Comparison of ENCODE assay signal across 14 mouse cellular contexts in the genomic region with DNA sequence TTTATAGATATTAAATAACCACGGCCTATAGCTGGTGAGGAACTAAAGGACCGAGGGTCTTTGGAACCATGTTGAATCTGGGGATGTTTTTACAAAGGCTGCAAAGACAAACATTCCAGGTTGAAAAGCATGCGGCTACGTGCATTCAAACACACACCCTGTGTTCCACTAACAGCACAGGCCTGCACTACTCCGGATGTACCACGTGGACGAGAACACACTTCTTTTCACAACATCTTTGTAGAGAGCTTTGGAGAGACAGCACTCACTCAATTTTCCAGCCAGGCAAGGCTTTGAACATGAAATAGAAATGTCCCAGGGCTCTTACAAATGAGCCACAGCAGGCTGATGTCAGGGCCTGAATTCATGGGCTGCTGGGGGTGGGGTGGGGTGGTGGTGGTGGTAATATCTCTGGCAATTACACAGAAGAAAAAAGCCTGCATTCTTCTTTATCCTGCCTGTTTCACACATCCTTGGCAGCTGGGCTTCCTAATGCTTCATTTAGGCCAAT.
DNase-seq lines count a peak whose midpoint lies in the region; ATAC-seq and TF ChIP-seq lines count a peak whose summit lies in the region.
"Had no signal": no experiment of that assay in that cellular context is flagged by ENCODE, and none has a peak within 500 bp of the region (broad histone marks: within the 10 kb centered on the region; RNA-seq: fewer than 3 reads in every experiment).

No protein-coding gene starts in this region.

- ATAC-seq in embryonic facial prominence, embryonic 12.5 days (ENCODE audit: insufficient number of reproducible peaks, insufficient read depth, low FRiP score, low TSS enrichment) = peak; percentile 61; the same call in 1 of the 2 replicates
- peak; percentile 20; the same call in 1 of the 2 replicates for ATAC-seq in hindbrain, embryonic 15.5 days (ENCODE audit: low FRiP score, low read depth)
- no peak for ATAC-seq in midbrain, embryonic 14.5 days (ENCODE audit: low FRiP score, low TSS enrichment)
- no peak for ATAC-seq in liver, postnatal 0 days
- ATAC-seq in heart, embryonic 11.5 days (replicated peaks; ENCODE audit: insufficient number of reproducible peaks, low FRiP score, low TSS enrichment) = no peak

- no peaks in the 10 kb centered on the region for H3K9me3 ChIP-seq in embryonic facial prominence, embryonic 10.5 days
- no peaks in the 10 kb centered on the region for H3K9me3 ChIP-seq in embryonic facial prominence, embryonic 12.5 days
- H3K9me3 ChIP-seq in hindbrain, embryonic 15.5 days = no peaks in the 10 kb centered on the region
- H3K9me3 ChIP-seq in midbrain, embryonic 14.5 days (ENCODE audit: control insufficient read depth, low read length) = no peaks in the 10 kb centered on the region
- no peaks in the 10 kb centered on the region for H3K9me3 ChIP-seq in liver, postnatal 0 days (ENCODE audit: low read length)
- H3K9me3 ChIP-seq in heart, embryonic 11.5 days (replicated peaks; ENCODE audit: control insufficient read depth, low read length) = no peaks in the 10 kb centered on the region
- H3K9me3 ChIP-seq: heart, embryonic 12.5 days; stomach, embryonic 15.5 days had no signal

- H3K27me3 ChIP-seq in embryonic facial prominence, embryonic 10.5 days (replicated peaks; ENCODE audit: low read depth, poor library complexity, severe bottlenecking) = 0 out of 2 replicates have a peak, but pooled peaks cover 5% of the 10 kb centered on the region
- H3K27me3 ChIP-seq in embryonic facial prominence, embryonic 12.5 days = no peaks in the 10 kb centered on the region
- H3K27me3 ChIP-seq in hindbrain, embryonic 15.5 days = no peaks in the 10 kb centered on the region
- H3K27me3 ChIP-seq in midbrain, embryonic 14.5 days (ENCODE audit: control insufficient read depth, insufficient read depth, low read length) = no peaks in the 10 kb centered on the region
- H3K27me3 ChIP-seq in liver, postnatal 0 days (ENCODE audit: insufficient read depth, low read length) = no peaks in the 10 kb centered on the region
- no peaks in the 10 kb centered on the region for H3K27me3 ChIP-seq in heart, embryonic 11.5 days (ENCODE audit: control insufficient read depth, insufficient read depth, low read length)
- H3K27me3 ChIP-seq: CH12.LX; heart, embryonic 12.5 days; stomach, embryonic 15.5 days had no signal

- no peaks in the 10 kb centered on the region for H3K36me3 ChIP-seq in embryonic facial prominence, embryonic 10.5 days (replicated peaks)
- no peaks in the 10 kb centered on the region for H3K36me3 ChIP-seq in embryonic facial prominence, embryonic 12.5 days
- H3K36me3 ChIP-seq in hindbrain, embryonic 15.5 days = no peaks in the 10 kb centered on the region
- no peaks in the 10 kb centered on the region for H3K36me3 ChIP-seq in midbrain, embryonic 14.5 days (ENCODE audit: control insufficient read depth, insufficient read depth, low read length)
- H3K36me3 ChIP-seq in liver, postnatal 0 days (replicated peaks; ENCODE audit: insufficient read depth, low read length) = no peaks in the 10 kb centered on the region
- no peaks in the 10 kb centered on the region for H3K36me3 ChIP-seq in heart, embryonic 11.5 days (ENCODE audit: control insufficient read depth, insufficient read depth, low read length)
- H3K36me3 ChIP-seq: heart, embryonic 12.5 days; stomach, embryonic 15.5 days had no signal

- no peak overlapping the region for H3K9ac ChIP-seq in embryonic facial prominence, embryonic 12.5 days
- H3K9ac ChIP-seq in hindbrain, embryonic 15.5 days = no peak overlapping the region
- H3K9ac ChIP-seq in midbrain, embryonic 14.5 days (replicated peaks; ENCODE audit: low read length) = no peak overlapping the region
- no peak overlapping the region for H3K9ac ChIP-seq in liver, postnatal 0 days (replicated peaks)
- H3K9ac ChIP-seq in heart, embryonic 11.5 days (ENCODE audit: low read depth, low read length) = no peak overlapping the region
- H3K9ac ChIP-seq: heart, embryonic 12.5 days; stomach, embryonic 15.5 days had no signal

- TF ChIP-seq EP300 in liver, postnatal 0 days (IDR thresholded peaks at IDR 0.05; ENCODE audit: low read depth) = no peak

- no peak overlapping the region for H3K4me3 ChIP-seq in embryonic facial prominence, embryonic 10.5 days
- H3K4me3 ChIP-seq in embryonic facial prominence, embryonic 12.5 days = no peak overlapping the region
- H3K4me3 ChIP-seq in hindbrain, embryonic 15.5 days = no peak overlapping the region
- H3K4me3 ChIP-seq in midbrain, embryonic 14.5 days (replicated peaks; ENCODE audit: low read depth, low read length) = no peak overlapping the region
- no peak overlapping the region for H3K4me3 ChIP-seq in liver, postnatal 0 days (ENCODE audit: low read depth, low read length)
- H3K4me3 ChIP-seq in heart, embryonic 11.5 days (ENCODE audit: low read depth, low read length) = no peak overlapping the region
- H3K4me3 ChIP-seq: heart, embryonic 12.5 days; stomach, embryonic 15.5 days had no signal

- WGBS in embryonic facial prominence, embryonic 10.5 days = 63% methylated on average over 7 of the region's 7 CpGs
- 46% methylated on average over 7 of the region's 7 CpGs for WGBS in embryonic facial prominence, embryonic 12.5 days
- 69% methylated on average over 7 of the region's 7 CpGs for WGBS in hindbrain, embryonic 15.5 days
- WGBS in midbrain, embryonic 14.5 days = 71% methylated on average over 7 of the region's 7 CpGs
- WGBS in liver, postnatal 0 days (ENCODE audit: insufficient replicate concordance) = 79% methylated on average over 7 of the region's 7 CpGs
- WGBS in heart, embryonic 11.5 days (ENCODE audit: insufficient replicate concordance) = 79% methylated on average over 7 of the region's 7 CpGs

- peak overlapping the region; percentile 63 for H3K27ac ChIP-seq in embryonic facial prominence, embryonic 10.5 days (replicated peaks)
- H3K27ac ChIP-seq in embryonic facial prominence, embryonic 12.5 days = peak overlapping the region; percentile 2; the same call in 1 of the 2 replicates
- H3K27ac ChIP-seq in hindbrain, embryonic 15.5 days (replicated peaks) = 0 out of 2 replicates have a peak overlapping the region, but pooled peaks have one; percentile 1
- 0 out of 2 replicates have a peak overlapping the region, but pooled peaks have one; percentile 13 for H3K27ac ChIP-seq in midbrain, embryonic 14.5 days (replicated peaks; ENCODE audit: low read depth, low read length)
- H3K27ac ChIP-seq in liver, postnatal 0 days (ENCODE audit: low read depth) = no peak overlapping the region
- no peak overlapping the region for H3K27ac ChIP-seq in heart, embryonic 11.5 days (ENCODE audit: low read depth, low read length)
- H3K27ac ChIP-seq: macrophage; stomach, embryonic 15.5 days had no signal

- H3K4me1 ChIP-seq in embryonic facial prominence, embryonic 10.5 days = peaks cover 40% of the 10 kb centered on the region
- peaks cover 29% of the 10 kb centered on the region for H3K4me1 ChIP-seq in embryonic facial prominence, embryonic 12.5 days
- H3K4me1 ChIP-seq in hindbrain, embryonic 15.5 days (replicated peaks) = peaks cover 20% of the 10 kb centered on the region
- no peaks in the 10 kb centered on the region for H3K4me1 ChIP-seq in midbrain, embryonic 14.5 days (ENCODE audit: control insufficient read depth, insufficient read depth, low read length)
- no peaks in the 10 kb centered on the region for H3K4me1 ChIP-seq in liver, postnatal 0 days (ENCODE audit: insufficient read depth)
- no peaks in the 10 kb centered on the region for H3K4me1 ChIP-seq in heart, embryonic 11.5 days (ENCODE audit: control insufficient read depth, insufficient read depth, low read length)
- H3K4me1 ChIP-seq: heart, embryonic 12.5 days had no signal

- TF ChIP-seq CTCF in liver, postnatal 0 days (IDR thresholded peaks at IDR 0.05; ENCODE audit: low read depth) = no peak

- DNase-seq in embryonic facial prominence, embryonic 10.5 days (ENCODE audit: low spot score) = no peak
- DNase-seq in midbrain, embryonic 14.5 days = no peak
- DNase-seq in liver, postnatal 0 days = no peak
- DNase-seq in thymus, adult 18-20 months = no peak
- DNase-seq: cerebellum, adult 11-12 months; kidney, adult 8-10 months; thymus, postnatal 4 days had no signal

- no peak overlapping the region for H3K4me2 ChIP-seq in embryonic facial prominence, embryonic 12.5 days (replicated peaks)
- no peak overlapping the region for H3K4me2 ChIP-seq in hindbrain, embryonic 15.5 days
- no peak overlapping the region for H3K4me2 ChIP-seq in midbrain, embryonic 14.5 days (ENCODE audit: low read length)
- H3K4me2 ChIP-seq in liver, postnatal 0 days (ENCODE audit: low read depth, low read length) = no peak overlapping the region
- H3K4me2 ChIP-seq in heart, embryonic 11.5 days = no peak overlapping the region
- H3K4me2 ChIP-seq: heart, embryonic 12.5 days; stomach, embryonic 15.5 days had no signal

Comparison
In these comparisons a context has a peak if more than half of its experiments do, and no peak if none do; other contexts are left out.
1. H3K27ac ChIP-seq: peak in embryonic facial prominence, embryonic 10.5 days (single experiment), embryonic facial prominence, embryonic 12.5 days (single experiment), hindbrain, embryonic 15.5 days (single experiment) and midbrain, embryonic 14.5 days (single experiment); none in liver, postnatal 0 days (single experiment) and heart, embryonic 11.5 days (single experiment).
2. ATAC-seq: peak in embryonic facial prominence, embryonic 12.5 days (single experiment) and hindbrain, embryonic 15.5 days (single experiment); none in midbrain, embryonic 14.5 days (single experiment), liver, postnatal 0 days (single experiment) and heart, embryonic 11.5 days (single experiment).